Mouse (Mus musculus) CH12.LX (cell line): ENCODE data around the gene Nsun2. TPM values are rescaled to one million over a fixed set of nuclear protein-coding genes. Genes with fewer than 3 reads are reported as not detected.

ENCODE experiments used
- DNase-seq: peaks from one replicate; pipeline ENCODE4 v3.0.0-alpha.2; 2013; ENCODE audit errors: extremely low read depth
- H3K27ac ChIP-seq: 2 replicates; pipeline ENCODE4 v1.5.1; 2012; ENCODE audit warnings: low read depth, mild to moderate bottlenecking, control low read depth, moderate library complexity; ENCODE audit not compliant: insufficient read depth
- H3K27me3 ChIP-seq: replicated peaks from 2 replicates; pipeline ENCODE3; 2012; ENCODE audit warnings: inconsistent platforms
- H3K36me3 ChIP-seq, 2 experiments: replicated peaks in 1 of 2; 2 replicates each; pipeline versions ENCODE3 to v1.6.1; 2012; ENCODE audit warnings: inconsistent platforms in 1 of 2, low read length in 1 of 2, mild to moderate bottlenecking in 1 of 2, mixed read lengths in 1 of 2, moderate library complexity in 1 of 2; ENCODE audit not compliant: control insufficient read depth in 1 of 2, insufficient read depth in 1 of 2
- H3K4me1 ChIP-seq, 2 experiments: 2 replicates each; pipeline ENCODE4 v1.6.1; 2012; ENCODE audit warnings: inconsistent platforms in 1 of 2, moderate library complexity in 1 of 2; ENCODE audit not compliant: insufficient read depth in 2 of 2, control insufficient read depth in 1 of 2
- H3K4me2 ChIP-seq: 2 replicates; pipeline ENCODE4 v1.6.1; 2012; ENCODE audit warnings: low read depth, mild to moderate bottlenecking, control low read depth; ENCODE audit not compliant: poor library complexity, insufficient read depth, severe bottlenecking
- H3K4me3 ChIP-seq, 3 experiments: fragments of 150-350 bp in 1 of 3; sonication (generic) in 1 of 3; replicated peaks in 1 of 3; 2 replicates each; pipeline versions ENCODE3 to v1.5.1; 2011 to 2012; ENCODE audit warnings: low read depth in 2 of 3, low read length in 2 of 3, mild to moderate bottlenecking in 2 of 3, moderate library complexity in 2 of 3, control low read depth in 1 of 3, improper control_type of control experiment in 1 of 3, inconsistent platforms in 1 of 3, mixed read lengths in 1 of 3; ENCODE audit not compliant: poor library complexity in 1 of 3
- H3K79me2 ChIP-seq: replicated peaks from 2 replicates; pipeline ENCODE4 v1.6.1; 2012; ENCODE audit warnings: mild to moderate bottlenecking, moderate library complexity; ENCODE audit not compliant: control insufficient read depth, poor library complexity, insufficient read depth, severe bottlenecking; ENCODE audit errors: extremely low read depth
- H3K9ac ChIP-seq: 2 replicates; pipeline ENCODE4 v1.6.1; 2012; ENCODE audit warnings: low read depth, mild to moderate bottlenecking, control low read depth, moderate library complexity; ENCODE audit not compliant: insufficient read depth
- H3K9me3 ChIP-seq: replicated peaks from 2 replicates; pipeline ENCODE3; 2012; ENCODE audit warnings: low read length, inconsistent platforms, mixed read lengths
- ELF1 ChIP-seq: IDR thresholded peaks from 2 replicates; pipeline ENCODE4 v1.6.1; 2014; ENCODE audit warnings: low read depth, mild to moderate bottlenecking, inconsistent platforms, low read length, improper control_type of control experiment
- EP300 ChIP-seq: IDR thresholded peaks from 2 replicates; pipeline ENCODE4 v1.6.1; 2011; ENCODE audit warnings: low read length, improper control_type of control experiment
- ETS1 ChIP-seq: conservative IDR thresholded peaks from 2 replicates; pipeline ENCODE4 v1.6.1; 2012; ENCODE audit warnings: low read depth, mild to moderate bottlenecking, inconsistent platforms, low read length, improper control_type of control experiment, moderate library complexity
- GABPA ChIP-seq: IDR thresholded peaks from 2 replicates; pipeline ENCODE4 v1.6.1; 2012; ENCODE audit warnings: low read depth, low read length, improper control_type of control experiment, inconsistent platforms; ENCODE audit not compliant: insufficient replicate concordance
- HCFC1 ChIP-seq: IDR thresholded peaks from 2 replicates; pipeline ENCODE4 v1.6.1; 2012; ENCODE audit warnings: low read depth, mild to moderate bottlenecking, inconsistent platforms, low read length, improper control_type of control experiment
- JUN ChIP-seq: IDR thresholded peaks from 2 replicates; pipeline ENCODE4 v1.6.1; 2011; ENCODE audit warnings: low read depth, mild to moderate bottlenecking, low read length, improper control_type of control experiment, moderate library complexity; ENCODE audit not compliant: insufficient read depth
- KAT2A ChIP-seq: IDR thresholded peaks from 2 replicates; pipeline ENCODE4 v1.6.1; 2012; ENCODE audit warnings: low read length, improper control_type of control experiment, inconsistent platforms; ENCODE audit not compliant: insufficient replicate concordance
- MAFK ChIP-seq: IDR thresholded peaks from 2 replicates; pipeline ENCODE4 v1.6.1; 2011; ENCODE audit warnings: low read length, improper control_type of control experiment; ENCODE audit not compliant: insufficient replicate concordance
- MAX ChIP-seq: IDR thresholded peaks from 2 replicates; pipeline ENCODE4 v1.6.1; 2011; ENCODE audit warnings: low read length, improper control_type of control experiment
- MXI1 ChIP-seq: IDR thresholded peaks from 2 replicates; pipeline ENCODE4 v1.6.1; 2011; ENCODE audit warnings: mild to moderate bottlenecking, low read depth, low read length, improper control_type of control experiment
- MYC ChIP-seq: IDR thresholded peaks from 2 replicates; pipeline ENCODE4 v1.6.1; 2011; ENCODE audit warnings: low read depth, mild to moderate bottlenecking, improper control_type of control experiment, low read length
- POLR2AphosphoS2 ChIP-seq: IDR thresholded peaks from 2 replicates; pipeline ENCODE4 v1.6.1; 2011; ENCODE audit warnings: low read depth, low read length, improper control_type of control experiment
- RAD21 ChIP-seq: IDR thresholded peaks from 2 replicates; pipeline ENCODE4 v1.6.1; 2011; ENCODE audit warnings: low read depth, mild to moderate bottlenecking, low read length, improper control_type of control experiment, moderate library complexity
- RCOR1 ChIP-seq: conservative IDR thresholded peaks from 2 replicates; pipeline ENCODE4 v1.6.1; 2012; ENCODE audit warnings: low read depth, mild to moderate bottlenecking, inconsistent platforms, low read length, improper control_type of control experiment
- SMC3 ChIP-seq: IDR thresholded peaks from 2 replicates; pipeline ENCODE4 v1.6.1; 2011; ENCODE audit warnings: low read depth, low read length, improper control_type of control experiment
- TBP ChIP-seq: conservative IDR thresholded peaks from 2 replicates; pipeline ENCODE4 v1.6.1; 2011; ENCODE audit warnings: low read depth, low read length, improper control_type of control experiment
- TCF12 ChIP-seq: IDR thresholded peaks from 2 replicates; pipeline ENCODE4 v1.6.1; 2014; ENCODE audit warnings: low read depth, mild to moderate bottlenecking, inconsistent platforms, low read length, improper control_type of control experiment
- UBTF ChIP-seq: IDR thresholded peaks from 2 replicates; pipeline ENCODE4 v1.6.1; 2012; ENCODE audit warnings: low read depth, mild to moderate bottlenecking, inconsistent platforms, low read length, improper control_type of control experiment, moderate library complexity
- ZMIZ1 ChIP-seq: IDR thresholded peaks from 2 replicates; pipeline ENCODE4 v1.6.1; 2012; ENCODE audit warnings: low read depth, mild to moderate bottlenecking, inconsistent platforms, low read length, improper control_type of control experiment
- dilution Hi-C: fragments of 300-500 bp; cut with MboI; formaldehyde crosslinking; loops from 2 replicates; pipeline ENCODE4 v1.14.3; 2020; ENCODE audit warnings: low sequenced_read_pairs; ENCODE audit not compliant: extremely low pct_unique_long_range_greater_than_20kb, extremely low pct_ligation_motif_present
- in situ Hi-C: fragments of 300-500 bp; cut with MboI; formaldehyde crosslinking; loops from 3 replicates; pipeline ENCODE4 v1.14.3; 2019; ENCODE audit warnings: low sequenced_read_pairs, low pct_ligation_motif_present, low pct_unique_long_range_greater_than_20kb, mixed read lengths
- polyA plus RNA-seq: library from polyadenylated mRNA; unstranded; fragments of >175 nt; gene quantifications from 2 replicates; pipeline ENCODE4 v1.2.1, GENCODE M21; 2012; ENCODE audit warnings: low read depth; ENCODE audit not compliant: insufficient read length
- total RNA-seq, 2 experiments: library from RNA; depleted of rRNA; stranded (reverse); fragments of 300-350 nt in 1 of 2; fragments of >200 nt in 1 of 2; gene quantifications; 2 replicates each; pipeline ENCODE4 v1.2.3; 2012 to 2014

Gene Nsun2
- total and polyA plus RNA-seq, 3 experiments: 178 to 292 (median 279) TPM

GRCm38 (mm10) chr13:69633551-69633950, 100.0 kb downstream of the Nsun2 start:
- Histone ChIP-seq H3K9me3 (no peaks in the 10 kb centered on the region), H3K4me2 (no peak overlapping the region), H3K36me3 (peaks cover 91 to 98% of the 10 kb centered on the region in 2 experiments), H3K9ac (no peak overlapping the region), H3K4me3 (no peak overlapping the region), H3K4me1 (no peaks in the 10 kb centered on the region), H3K27ac (no peak overlapping the region), H3K79me2 (no peaks in the 10 kb centered on the region), H3K27me3 (no peaks in the 10 kb centered on the region)
- no peak for TF ChIP-seq GABPA
- no peak for TF ChIP-seq ETS1
- no peak for TF ChIP-seq MAX
- no peak for TF ChIP-seq MXI1
- TF ChIP-seq RAD21: no peak
- TF ChIP-seq TBP: no peak
- TF ChIP-seq JUN: no peak
- no peak for TF ChIP-seq SMC3
- TF ChIP-seq POLR2AphosphoS2: no peak
- no peak for TF ChIP-seq HCFC1
- no peak for TF ChIP-seq ZMIZ1
- no peak for TF ChIP-seq MYC
- no peak for TF ChIP-seq MAFK
- TF ChIP-seq EP300: no peak
- no peak for TF ChIP-seq UBTF
- TF ChIP-seq RCOR1: no peak
- no peak for TF ChIP-seq TCF12
- TF ChIP-seq ELF1: no peak
- dilution Hi-C loops (no loop called here), in situ Hi-C loops (no loop called here)
- no peak for DNase-seq

DNA sequence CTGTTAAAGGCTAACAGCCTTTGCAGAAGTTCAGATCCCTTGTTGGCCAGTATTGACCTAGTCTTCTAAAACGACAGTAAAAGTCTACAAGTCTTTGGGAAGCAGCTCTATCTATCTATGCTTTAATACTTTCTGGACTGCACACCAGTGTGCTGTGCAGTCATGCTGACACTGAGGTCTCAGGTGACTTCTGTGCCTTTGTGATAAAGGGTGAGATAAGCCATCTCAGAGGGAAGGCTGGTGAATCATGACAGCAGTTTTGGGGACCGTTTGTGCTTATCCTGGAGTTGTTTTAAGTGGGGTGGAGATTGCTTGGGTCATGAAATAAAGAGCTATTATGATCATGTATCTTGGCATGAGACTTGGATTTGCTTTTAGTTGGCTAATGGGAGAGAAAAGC, 100.4 kb downstream of the Nsun2 start:
- no peak for DNase-seq
- TF ChIP-seq KAT2A (no peak), MYC (no peak)
- dilution Hi-C loops: no loop called here

More for the DNA sequence above, 100.4 kb downstream of the Nsun2 start:
- Histone ChIP-seq H3K9me3 (no peaks in the 10 kb centered on the region), H3K27me3 (no peaks in the 10 kb centered on the region), H3K9ac (no peak overlapping the region), H3K4me2 (no peak overlapping the region), H3K79me2 (no peaks in the 10 kb centered on the region), H3K27ac (no peak overlapping the region), H3K4me3 (no peak overlapping the region), H3K4me1 (no peaks in the 10 kb centered on the region), H3K36me3 (peaks cover 87 to 98% of the 10 kb centered on the region in 2 experiments)
- in situ Hi-C loops: no loop called here
